Mouse (Mus musculus): ENCODE measurements at regions not wholly inside any gene's neighbourhood (a gene's known extent, or its start where the extent isn't known, plus 50 kb on each side); places are given as distances from the start of the nearest gene placed in this dataset.

GRCm38 (mm10) chr6:100390258-100390910 is 103.1 kb upstream of the Rybp start:
- DNase-seq: no peak

- no peak for DNase-seq
These were observed 99.8 kb upstream of the Rybp start for GRCm38 (mm10) chr6:100387042-100387441.

- no peak for DNase-seq
These were observed 98.4 kb upstream of the Rybp start for GRCm38 (mm10) chr6:100385640-100386039.

GRCm38 (mm10) chr6:100381046-100381445 is 93.8 kb upstream of the Rybp start:
- DNase-seq: no peak

DNA sequence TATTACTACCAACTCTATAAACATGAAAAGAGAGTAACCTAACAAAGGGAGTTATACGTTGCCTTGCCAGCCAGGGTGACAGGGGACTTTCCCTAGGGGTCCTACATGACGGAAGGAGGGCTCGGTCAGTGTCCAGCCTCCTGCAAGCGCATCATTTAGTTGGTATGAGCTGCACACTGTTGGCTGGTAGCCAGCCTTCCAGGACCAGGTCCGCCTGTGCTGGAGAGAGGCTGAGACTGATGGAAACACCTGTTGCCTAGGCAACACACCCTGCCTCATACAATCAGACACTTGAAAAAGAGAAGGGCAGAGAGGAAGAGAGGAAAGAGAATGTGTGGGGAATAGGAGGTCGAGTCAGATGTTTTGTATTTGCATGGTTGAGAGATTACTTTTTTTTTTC is 93.3 kb upstream of the Rybp start:
- DNase-seq: no peak

- DNase-seq: no peak
These were observed 92.5 kb upstream of the Rybp start for GRCm38 (mm10) chr6:100379792-100380191.

- DNase-seq: no peak
These were observed 91.2 kb upstream of the Rybp start for GRCm38 (mm10) chr6:100378533-100378874.

DNA sequence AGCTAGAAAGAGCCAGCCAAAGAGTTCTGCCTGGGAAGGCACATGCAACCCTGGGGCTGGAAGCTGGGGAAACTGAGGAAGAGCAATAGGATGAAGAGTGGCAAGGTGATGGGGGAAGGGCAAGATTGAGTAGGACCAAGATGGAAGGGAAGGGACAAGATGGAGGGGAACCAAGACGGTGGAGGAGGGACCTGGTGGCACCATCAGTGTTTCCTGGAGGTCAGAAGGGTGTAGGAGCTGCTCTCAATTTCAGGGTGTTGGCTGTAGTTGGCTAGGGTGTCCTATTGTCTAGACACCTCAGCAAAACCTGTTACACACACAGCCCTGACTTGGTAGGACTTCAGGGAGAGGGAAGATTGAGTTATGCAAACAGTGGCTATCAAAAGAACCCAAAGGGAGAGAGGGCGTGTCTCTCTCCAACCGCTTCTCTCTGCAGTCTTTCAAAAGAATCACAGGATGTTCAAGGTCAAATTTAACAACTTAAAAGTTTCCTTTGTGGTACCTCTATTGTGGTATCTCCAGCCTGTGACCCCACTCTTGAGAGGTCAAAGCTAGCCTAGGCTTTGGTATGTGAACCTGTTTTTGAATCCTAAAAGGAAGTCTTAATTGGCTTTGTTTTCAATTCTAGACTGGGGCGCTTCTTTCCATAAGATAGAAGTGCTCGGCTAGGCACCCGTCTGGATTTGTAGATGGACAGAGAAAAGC is 90.7 kb upstream of the Rybp start:
- no peak for DNase-seq

GRCm38 (mm10) chr6:100376656-100377055 is 89.4 kb upstream of the Rybp start:
- no peak for DNase-seq

GRCm38 (mm10) chr6:100370828-100371227 is 83.5 kb upstream of the Rybp start:
- DNase-seq: no peak

DNA sequence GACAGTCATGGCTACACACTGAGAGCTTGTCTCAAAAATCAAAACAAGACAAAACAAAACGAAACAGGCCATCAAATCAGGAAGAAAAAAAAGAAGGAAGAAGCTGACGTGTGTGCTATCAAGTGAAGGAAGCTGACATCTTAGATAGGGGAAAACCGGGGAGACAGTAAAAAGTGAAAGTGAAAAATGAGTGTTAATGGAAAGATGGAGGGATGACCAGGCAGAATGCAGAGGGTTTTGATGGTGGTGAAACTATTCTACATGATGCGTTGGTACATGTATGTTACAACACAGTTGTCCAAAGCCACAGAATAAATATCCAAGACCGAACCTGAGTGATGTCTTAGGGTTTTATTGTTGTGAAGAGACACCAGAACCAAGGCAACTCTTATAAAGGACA is 83.1 kb upstream of the Rybp start:
- DNase-seq: no peak

GRCm38 (mm10) chr6:100366231-100366630 is 78.9 kb upstream of the Rybp start:
- DNase-seq: no peak

- no peak for DNase-seq
These were observed 78.5 kb upstream of the Rybp start for GRCm38 (mm10) chr6:100365791-100366190.

DNA sequence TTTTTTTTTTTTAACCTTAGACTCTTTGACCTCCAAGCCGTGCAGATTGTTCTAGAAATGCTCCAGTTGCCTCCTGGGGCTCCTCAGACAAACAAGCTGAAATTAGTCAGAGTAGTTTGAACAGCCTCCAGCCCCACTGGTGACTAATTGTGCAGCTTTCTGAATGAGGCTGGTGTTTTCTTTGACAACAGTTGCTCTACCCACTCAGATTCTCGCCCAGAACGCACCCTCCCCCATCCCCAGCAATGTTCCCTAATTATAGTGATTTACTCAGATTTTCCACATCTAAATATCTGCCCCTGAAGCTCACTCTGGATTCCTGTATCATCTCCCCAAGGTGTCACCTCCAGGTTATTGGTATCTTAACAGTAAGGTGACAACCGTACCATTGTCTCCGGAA is 76.4 kb upstream of the Rybp start:
- DNase-seq: peak; percentile 30

- no peak for DNase-seq
These were observed 69.5 kb upstream of the Rybp start for GRCm38 (mm10) chr6:100356617-100357399.

DNA sequence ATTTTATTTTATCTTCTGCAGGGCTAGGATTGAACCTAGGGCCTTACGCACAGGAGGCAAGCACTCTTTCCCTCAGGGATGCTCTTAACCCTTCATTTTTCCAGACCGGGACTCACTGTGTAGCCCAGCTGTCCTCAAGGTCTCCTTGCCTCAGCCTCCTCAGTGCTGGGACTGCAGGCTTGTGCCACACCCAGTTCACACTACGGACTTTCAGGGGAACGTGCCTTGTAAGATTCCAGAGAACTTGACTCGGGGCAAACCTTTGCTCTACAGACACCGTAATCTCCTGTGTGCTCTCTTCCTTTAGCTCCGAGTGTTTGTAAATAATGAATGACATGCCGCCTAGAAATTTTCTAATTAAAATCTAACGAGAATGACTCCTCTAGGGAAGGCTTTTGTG is 68.6 kb upstream of the Rybp start:
- no peak for DNase-seq

DNA sequence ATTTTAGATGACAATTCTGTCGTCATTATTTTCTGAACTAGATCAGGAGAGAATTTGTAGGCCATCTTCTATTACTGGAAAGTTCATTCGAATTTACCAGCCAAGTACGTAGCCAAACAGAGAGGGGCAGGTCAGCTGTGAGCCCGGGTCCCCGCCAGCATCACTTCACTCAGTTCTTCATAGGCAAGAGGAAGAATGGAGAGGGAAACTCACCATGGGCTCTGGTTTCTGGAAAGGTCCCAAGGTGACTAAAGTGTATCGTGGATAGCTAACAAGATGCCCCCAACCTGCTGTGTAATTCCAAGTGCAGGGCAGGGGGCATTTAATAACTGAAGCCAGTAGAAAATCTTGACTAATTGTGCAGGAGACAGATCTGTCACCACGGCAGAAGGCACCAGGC is 60.2 kb upstream of the Rybp start:
- DNase-seq: no peak

DNA sequence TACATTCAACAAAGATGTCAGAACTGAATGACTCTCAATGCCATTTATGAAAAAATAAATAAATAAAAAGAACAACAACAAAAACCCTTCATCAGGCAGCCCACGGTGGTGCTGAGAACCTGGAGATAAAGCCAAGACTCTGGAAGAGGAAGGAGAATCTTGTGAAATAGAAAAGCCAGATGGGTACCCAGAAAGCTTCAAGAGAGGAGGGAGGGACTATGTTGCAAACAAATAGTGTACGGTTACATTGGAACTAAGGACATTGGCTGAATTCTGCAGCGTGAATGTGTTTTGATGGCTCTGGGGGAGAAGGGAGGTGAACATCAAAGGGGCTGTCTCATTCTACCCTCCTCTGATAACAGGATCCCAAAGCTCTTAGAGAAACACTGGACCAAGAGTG is 57.8 kb upstream of the Rybp start:
- DNase-seq: no peak

GRCm38 (mm10) chr6:100341305-100342290 is 54.3 kb upstream of the Rybp start:
- no peak for DNase-seq

- no peak for DNase-seq
These were observed 51.0 kb upstream of the Rybp start for GRCm38 (mm10) chr6:100338291-100338690.
